Mouse (Mus musculus): ENCODE data around the gene Kcnma1. TPM values are rescaled to one million over a fixed set of nuclear protein-coding genes. Genes with fewer than 3 reads are reported as not detected.

Kcnma1 gene
- total RNA-seq, 2 experiments from 2014 or later: 131 to 138 TPM

- DNase-seq (ENCODE audit: low spot score in 2 of 2): peak in 1 of 2 experiments; percentile 54
These were observed 228.2 kb downstream of the Kcnma1 start for GRCm38 (mm10) chr14:23785921-23786686.

- DNase-seq (ENCODE audit: low spot score in 2 of 2): peak in 1 of 2 experiments; percentile 83
These were observed 231.3 kb downstream of the Kcnma1 start for GRCm38 (mm10) chr14:23782845-23783609.

GRCm38 (mm10) chr14:23774542-23774941, 239.7 kb downstream of the Kcnma1 start:
- DNase-seq (ENCODE audit: low spot score in 2 of 2): no peak

- DNase-seq (ENCODE audit: low spot score in 2 of 2): no peak
These were observed 241.6 kb downstream of the Kcnma1 start for GRCm38 (mm10) chr14:23772685-23773084.

GRCm38 (mm10) chr14:23771794-23772193, 242.5 kb downstream of the Kcnma1 start:
- no peak for DNase-seq (ENCODE audit: low spot score in 2 of 2)

GRCm38 (mm10) chr14:23762471-23762870, 251.8 kb downstream of the Kcnma1 start:
- DNase-seq (ENCODE audit: low spot score in 2 of 2): no peak

GRCm38 (mm10) chr14:23759626-23760025, 254.7 kb downstream of the Kcnma1 start:
- peak; percentile 68 to 83 for DNase-seq (ENCODE audit: low spot score in 2 of 2)

- peak in 1 of 2 experiments; percentile 28 for DNase-seq (ENCODE audit: low spot score in 2 of 2)
These were observed 255.9 kb downstream of the Kcnma1 start for GRCm38 (mm10) chr14:23758421-23758820.

GRCm38 (mm10) chr14:23748011-23748410, 266.3 kb downstream of the Kcnma1 start:
- DNase-seq (ENCODE audit: low spot score in 2 of 2): no peak

- DNase-seq (ENCODE audit: low spot score in 2 of 2): no peak
These were observed 267.3 kb downstream of the Kcnma1 start for GRCm38 (mm10) chr14:23746976-23747375.

- DNase-seq (ENCODE audit: low spot score in 2 of 2): no peak
These were observed 272.8 kb downstream of the Kcnma1 start for GRCm38 (mm10) chr14:23741531-23741930.

GRCm38 (mm10) chr14:23734200-23734599, 280.1 kb downstream of the Kcnma1 start:
- DNase-seq (ENCODE audit: low spot score in 2 of 2): no peak

- no peak for DNase-seq (ENCODE audit: low spot score in 2 of 2)
These were observed 284.9 kb downstream of the Kcnma1 start for GRCm38 (mm10) chr14:23729377-23729776.

- DNase-seq (ENCODE audit: low spot score in 2 of 2): no peak
These were observed 290.4 kb downstream of the Kcnma1 start for GRCm38 (mm10) chr14:23723701-23724430.

GRCm38 (mm10) chr14:23719246-23719645, 295.0 kb downstream of the Kcnma1 start:
- no peak for DNase-seq (ENCODE audit: low spot score in 2 of 2)

GRCm38 (mm10) chr14:23718667-23719066, 295.6 kb downstream of the Kcnma1 start:
- no peak for DNase-seq (ENCODE audit: low spot score in 2 of 2)

- no peak for DNase-seq (ENCODE audit: low spot score in 2 of 2)
These were observed 299.7 kb downstream of the Kcnma1 start for GRCm38 (mm10) chr14:23714396-23715131.

GRCm38 (mm10) chr14:23712891-23713290, 301.4 kb downstream of the Kcnma1 start:
- DNase-seq (ENCODE audit: low spot score in 2 of 2): no peak

- peak; percentile 22 to 56 for DNase-seq (ENCODE audit: low spot score in 2 of 2)
These were observed 303.3 kb downstream of the Kcnma1 start for GRCm38 (mm10) chr14:23710954-23711353.

- no peak for DNase-seq (ENCODE audit: low spot score in 2 of 2)
These were observed 307.5 kb downstream of the Kcnma1 start for GRCm38 (mm10) chr14:23706837-23707236.

GRCm38 (mm10) chr14:23705647-23706046, 308.6 kb downstream of the Kcnma1 start:
- DNase-seq (ENCODE audit: low spot score in 2 of 2): peak in 1 of 2 experiments; percentile 34
